Mouse (Mus musculus): Measurements from ENCODE around the gene Cpsf6. TPM values are rescaled to one million over a fixed set of nuclear protein-coding genes. Genes with fewer than 3 reads are reported as not detected.
A peak's percentile ranks its signal among the peaks of the same experiment; 100 is the strongest.

The Cpsf6 gene
- polyA plus RNA-seq, 1 experiment from 2014 or later = 53.6 TPM

DNA sequence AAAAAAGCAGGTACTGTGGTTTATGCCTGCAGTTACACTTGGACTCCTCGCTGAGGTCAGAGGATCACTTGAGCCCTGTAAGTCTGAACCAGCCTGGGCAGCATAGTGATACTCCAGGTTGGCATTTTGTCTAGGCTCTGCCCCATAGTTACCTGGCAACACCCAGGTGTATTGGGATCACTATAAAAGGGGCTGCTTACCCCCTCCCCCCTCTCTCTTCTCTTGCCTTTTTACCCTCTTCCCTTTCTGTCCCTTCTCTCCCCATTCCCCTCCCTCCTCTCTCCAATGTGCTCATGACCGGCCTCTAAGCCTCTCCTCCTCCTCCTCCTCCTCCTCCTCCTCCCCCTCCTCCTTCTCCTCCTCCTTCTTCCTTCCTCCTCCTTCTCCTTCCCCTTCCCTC, 19.4 kb upstream of the Cpsf6 start:
- DNase-seq (ENCODE audit: low spot score) (no peak), ATAC-seq (ENCODE audit: low FRiP score, low TSS enrichment) (no peak)
- 69% methylated on average over 1 of the region's 2 CpGs for WGBS

GRCm38 (mm10) chr10:117398044-117398780, 18.4 kb upstream of the Cpsf6 start:
- H3K36me3 ChIP-seq (ENCODE audit: control insufficient read depth, insufficient read depth, low read length) = no peaks in the 10 kb centered on the region
- no peaks in the 10 kb centered on the region for H3K9me3 ChIP-seq (ENCODE audit: control insufficient read depth, low read length)
- ATAC-seq (ENCODE audit: low FRiP score, low TSS enrichment) (no peak), DNase-seq (ENCODE audit: low spot score) (no peak)
- H3K4me1 ChIP-seq (replicated peaks; ENCODE audit: control insufficient read depth, insufficient read depth) = no peaks in the 10 kb centered on the region; the same call in 1 of the 2 replicates
- H3K4me2 ChIP-seq (replicated peaks; ENCODE audit: low read depth) = no peak overlapping the region
- H3K27me3 ChIP-seq (ENCODE audit: control insufficient read depth, insufficient read depth, low read length) = no peaks in the 10 kb centered on the region
- WGBS = 76% methylated on average over 18 of the region's 18 CpGs
- H3K9ac ChIP-seq (ENCODE audit: low read length) = no peak overlapping the region
- TF ChIP-seq CTCF (IDR thresholded peaks at IDR 0.05; ENCODE audit: low read depth) (no peak), EP300 (optimal IDR thresholded peaks at IDR 0.05) (no peak)
- no peak overlapping the region for H3K4me3 ChIP-seq (ENCODE audit: low read depth, low read length)
- H3K27ac ChIP-seq (replicated peaks) = no peak overlapping the region

More for the DNA sequence above, 19.4 kb upstream of the Cpsf6 start:
- Histone ChIP-seq H3K36me3 (ENCODE audit: control insufficient read depth, insufficient read depth, low read length) (no peaks in the 10 kb centered on the region), H3K27ac (replicated peaks) (no peak overlapping the region), H3K4me2 (replicated peaks; ENCODE audit: low read depth) (no peak overlapping the region), H3K27me3 (ENCODE audit: control insufficient read depth, insufficient read depth, low read length) (no peaks in the 10 kb centered on the region), H3K4me3 (ENCODE audit: low read depth, low read length) (no peak overlapping the region), H3K4me1 (replicated peaks; ENCODE audit: control insufficient read depth, insufficient read depth) (no peaks in the 10 kb centered on the region), H3K9me3 (ENCODE audit: control insufficient read depth, low read length) (no peaks in the 10 kb centered on the region), H3K9ac (ENCODE audit: low read length) (no peak overlapping the region)
- TF ChIP-seq EP300 (optimal IDR thresholded peaks at IDR 0.05) (no peak), CTCF (IDR thresholded peaks at IDR 0.05; ENCODE audit: low read depth) (no peak)

DNA sequence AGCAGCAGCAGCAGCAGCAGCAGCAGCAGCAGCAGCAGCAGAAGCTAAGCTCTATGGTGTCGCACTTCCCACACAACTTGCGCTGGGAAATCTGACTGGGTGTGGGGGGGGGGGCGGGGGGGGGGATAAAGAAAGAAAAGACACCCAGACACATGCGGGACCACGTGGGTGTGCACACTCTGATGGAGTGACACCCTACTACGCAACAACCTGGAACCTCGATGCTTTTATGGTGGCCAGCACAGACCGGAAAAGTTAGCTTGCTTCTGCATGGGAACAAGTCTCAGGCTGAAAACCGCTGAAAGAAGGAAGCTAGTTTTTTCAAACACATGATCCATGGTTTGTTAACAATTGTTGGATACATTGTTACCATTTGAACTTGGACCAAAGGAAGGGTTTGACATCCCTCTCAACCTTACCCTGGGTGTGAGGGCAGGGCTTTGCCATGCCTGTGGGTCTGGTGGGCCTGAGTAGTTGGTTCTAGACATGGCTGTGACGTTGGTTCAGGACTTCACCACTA, 17.4 kb upstream of the Cpsf6 start:
- WGBS = 58% methylated on average over 7 of the region's 10 CpGs
- no peak for ATAC-seq (ENCODE audit: low FRiP score, low TSS enrichment)
- no peak overlapping the region for H3K9ac ChIP-seq (ENCODE audit: low read length)

DNA sequence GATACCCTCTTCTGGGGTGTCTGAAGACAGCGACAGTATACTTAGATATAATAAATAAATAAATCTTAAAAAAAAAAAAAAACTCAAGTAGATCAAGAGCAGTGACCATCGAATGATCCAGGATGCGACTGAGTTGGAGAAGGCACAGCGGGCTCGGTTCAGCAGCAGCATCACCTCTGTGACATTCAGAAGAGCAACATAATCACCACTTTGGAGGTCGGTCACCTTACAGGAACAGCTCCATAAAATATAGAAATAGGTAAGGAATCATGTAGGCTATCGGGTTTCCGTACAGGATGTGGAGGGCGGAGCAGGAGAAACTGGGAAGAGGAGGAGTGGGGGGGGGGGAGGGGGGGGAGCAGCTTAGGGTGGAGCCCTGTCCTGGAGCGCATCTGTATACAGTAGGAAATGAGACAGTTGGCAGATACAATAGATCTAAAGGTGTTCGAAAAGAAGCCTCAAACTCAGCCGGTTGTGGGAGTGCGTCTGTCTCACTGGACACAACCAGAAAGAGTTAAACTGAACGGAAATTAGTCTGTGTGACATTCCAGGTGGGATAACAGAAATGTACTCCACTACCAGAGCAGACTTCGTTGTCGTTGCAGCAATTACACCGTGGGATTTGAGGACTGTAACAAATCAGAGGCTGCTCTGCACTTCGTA, 16.7 kb upstream of the Cpsf6 start:
- no peak for TF ChIP-seq EP300 (optimal IDR thresholded peaks at IDR 0.05)
- TF ChIP-seq CTCF (IDR thresholded peaks at IDR 0.05; ENCODE audit: low read depth) = no peak
- Histone ChIP-seq H3K9me3 (ENCODE audit: control insufficient read depth, low read length) (no peaks in the 10 kb centered on the region), H3K4me3 (ENCODE audit: low read depth, low read length) (no peak overlapping the region), H3K4me1 (replicated peaks; ENCODE audit: control insufficient read depth, insufficient read depth) (no peaks in the 10 kb centered on the region; the same call in 1 of the 2 replicates), H3K4me2 (replicated peaks; ENCODE audit: low read depth) (peak overlapping the region; percentile 39), H3K27ac (replicated peaks) (no peak overlapping the region), H3K36me3 (ENCODE audit: control insufficient read depth, insufficient read depth, low read length) (no peaks in the 10 kb centered on the region), H3K9ac (ENCODE audit: low read length) (no peak overlapping the region), H3K27me3 (ENCODE audit: control insufficient read depth, insufficient read depth, low read length) (no peaks in the 10 kb centered on the region)
- 37% methylated on average over 18 of the region's 18 CpGs for WGBS
- ATAC-seq (ENCODE audit: low FRiP score, low TSS enrichment) (no peak), DNase-seq (ENCODE audit: low spot score) (no peak)

More for the DNA sequence above, 17.4 kb upstream of the Cpsf6 start:
- no peak overlapping the region for H3K4me3 ChIP-seq (ENCODE audit: low read depth, low read length)
- H3K4me2 ChIP-seq (replicated peaks; ENCODE audit: low read depth) = no peak overlapping the region
- H3K4me1 ChIP-seq (replicated peaks; ENCODE audit: control insufficient read depth, insufficient read depth) = no peaks in the 10 kb centered on the region; the same call in 1 of the 2 replicates
- no peaks in the 10 kb centered on the region for H3K36me3 ChIP-seq (ENCODE audit: control insufficient read depth, insufficient read depth, low read length)
- no peak for DNase-seq (ENCODE audit: low spot score)
- no peaks in the 10 kb centered on the region for H3K27me3 ChIP-seq (ENCODE audit: control insufficient read depth, insufficient read depth, low read length)
- no peak for TF ChIP-seq EP300 (optimal IDR thresholded peaks at IDR 0.05)
- TF ChIP-seq CTCF (IDR thresholded peaks at IDR 0.05; ENCODE audit: low read depth) = no peak
- no peak overlapping the region for H3K27ac ChIP-seq (replicated peaks)
- H3K9me3 ChIP-seq (ENCODE audit: control insufficient read depth, low read length) = no peaks in the 10 kb centered on the region

DNA sequence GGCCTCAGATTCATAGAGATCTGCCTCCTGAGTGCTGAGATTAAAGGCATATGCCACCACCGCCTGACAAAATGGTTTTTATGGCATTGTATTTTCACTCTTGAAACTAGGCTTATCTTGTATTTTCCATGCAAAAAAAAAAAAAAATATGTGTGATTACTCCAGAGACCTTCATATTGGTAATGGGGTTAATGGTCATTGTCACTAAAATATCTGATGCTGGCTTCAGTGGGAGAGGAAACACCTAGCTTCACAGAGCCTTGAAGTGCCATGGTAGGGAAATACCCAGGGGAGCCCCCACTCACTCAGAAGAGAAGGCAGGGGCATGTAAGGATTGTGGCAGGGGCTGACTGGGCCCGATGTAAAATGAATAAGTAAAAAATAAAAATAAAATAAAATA, 16.0 kb upstream of the Cpsf6 start:
- no peak for DNase-seq (ENCODE audit: low spot score)
- Histone ChIP-seq H3K9me3 (ENCODE audit: control insufficient read depth, low read length) (no peaks in the 10 kb centered on the region), H3K9ac (ENCODE audit: low read length) (no peak overlapping the region), H3K27ac (replicated peaks) (no peak overlapping the region), H3K4me3 (ENCODE audit: low read depth, low read length) (no peak overlapping the region), H3K4me1 (replicated peaks; ENCODE audit: control insufficient read depth, insufficient read depth) (no peaks in the 10 kb centered on the region; the same call in 1 of the 2 replicates), H3K27me3 (ENCODE audit: control insufficient read depth, insufficient read depth, low read length) (no peaks in the 10 kb centered on the region), H3K4me2 (replicated peaks; ENCODE audit: low read depth) (no peak overlapping the region), H3K36me3 (ENCODE audit: control insufficient read depth, insufficient read depth, low read length) (no peaks in the 10 kb centered on the region)
- no peak for ATAC-seq (ENCODE audit: low FRiP score, low TSS enrichment)
- no peak for TF ChIP-seq CTCF (IDR thresholded peaks at IDR 0.05; ENCODE audit: low read depth)
- no peak for TF ChIP-seq EP300 (optimal IDR thresholded peaks at IDR 0.05)
- WGBS = 91% methylated on average over 2 of the region's 2 CpGs

All from stomach, postnatal 0 days (tissue).